Mouse (Mus musculus) liver, embryonic 16.5 days (tissue): ENCODE measurements at regions not wholly inside any gene's neighbourhood (a gene's known extent, or its start where the extent isn't known, plus 50 kb on each side); places are given as distances from the start of the nearest gene placed in this dataset.
"Not testable (repeated sequence)": the region's sequence is repeated elsewhere in the genome, so short reads cannot be mapped to it uniquely, and the experiment has no call there.

ENCODE experiments used
- ATAC-seq: fragments of 200-750 bp; cut with Nextera tagmentation; 2 replicates; pipeline ENCODE4 v1.8.0; 2017; ENCODE audit warnings: low read depth, mild to moderate bottlenecking, moderate number of reproducible peaks, moderate library complexity
- H3K27ac ChIP-seq: fragments of 300-500 bp; sonication (generic); 2 replicates; pipeline ENCODE4 v1.5.1; 2014; ENCODE audit warnings: mild to moderate bottlenecking, low read length
- H3K27me3 ChIP-seq: fragments of 300-500 bp; sonication (generic); 2 replicates; pipeline ENCODE4 v1.6.1; 2014; ENCODE audit warnings: low read depth, low read length, mixed read lengths; ENCODE audit not compliant: control insufficient read depth, insufficient read depth
- H3K36me3 ChIP-seq: fragments of 300-500 bp; sonication (generic); 2 replicates; pipeline ENCODE4 v1.6.1; 2014; ENCODE audit warnings: mild to moderate bottlenecking; ENCODE audit not compliant: control insufficient read depth, insufficient read depth
- H3K4me1 ChIP-seq: fragments of 300-500 bp; sonication (generic); 2 replicates; pipeline ENCODE4 v1.6.1; 2014; ENCODE audit warnings: low read depth, low read length, mixed read lengths; ENCODE audit not compliant: control insufficient read depth
- H3K4me2 ChIP-seq: fragments of 300-500 bp; sonication (generic); 2 replicates; pipeline ENCODE4 v1.6.1; 2014; ENCODE audit warnings: low read depth, low read length, mixed read lengths
- H3K4me3 ChIP-seq: fragments of 300-500 bp; sonication (generic); 2 replicates; pipeline ENCODE4 v1.5.1; 2014; ENCODE audit warnings: low read depth, mild to moderate bottlenecking, low read length
- H3K9ac ChIP-seq: fragments of 300-500 bp; sonication (generic); 2 replicates; pipeline ENCODE4 v1.6.1; 2014; ENCODE audit warnings: low read depth, low read length
- H3K9me3 ChIP-seq: fragments of 300-500 bp; sonication (generic); replicated peaks from 2 replicates; pipeline ENCODE4 v1.6.1; 2016; ENCODE audit warnings: low read length; ENCODE audit not compliant: control insufficient read depth
- WGBS: fragments of 180-500 bp; shearing (Covaris S2); extraction: QIAGEN DNeasy Blood & Tissue Kit; methylation state at CpG from one replicate; pipeline ENCODE4 v1.1.7; 2014; ENCODE audit not compliant: insufficient replicate concordance; 5-methylcytosine and 5-hydroxymethylcytosine counted together

GRCm38 (mm10) chr5:129380861-129381260, 120.2 kb upstream of the Sfswap start:
- 77% methylated on average over 7 of the region's 7 CpGs for WGBS
- H3K4me1 ChIP-seq, result no peaks in the 10 kb centered on the region

GRCm38 (mm10) chr5:129384976-129385375, 116.0 kb upstream of the Sfswap start:
- Histone ChIP-seq H3K36me3 (no peaks in the 10 kb centered on the region), H3K4me1 (no peaks in the 10 kb centered on the region), H3K27ac (no peak overlapping the region), H3K4me2 (no peak overlapping the region), H3K9ac (no peak overlapping the region), H3K9me3 (no peaks in the 10 kb centered on the region), H3K4me3 (no peak overlapping the region), H3K27me3 (no peaks in the 10 kb centered on the region)
- 70% methylated on average over 8 of the region's 8 CpGs for WGBS
- ATAC-seq, result no peak

More at GRCm38 (mm10) chr5:129380861-129381260, 120.2 kb upstream of the Sfswap start:
- no peak overlapping the region for H3K9ac ChIP-seq
- no peak overlapping the region for H3K27ac ChIP-seq
- no peak overlapping the region for H3K4me2 ChIP-seq
- no peaks in the 10 kb centered on the region for H3K36me3 ChIP-seq
- H3K27me3 ChIP-seq, result no peaks in the 10 kb centered on the region
- no peak overlapping the region for H3K4me3 ChIP-seq
- no peak for ATAC-seq
- no peaks in the 10 kb centered on the region for H3K9me3 ChIP-seq

GRCm38 (mm10) chr5:129385965-129386643, 114.9 kb upstream of the Sfswap start:
- H3K9ac ChIP-seq, H3K36me3 ChIP-seq, H3K27me3 ChIP-seq, H3K4me1 ChIP-seq, H3K4me3 ChIP-seq, H3K9me3 ChIP-seq, H3K4me2 ChIP-seq, H3K27ac ChIP-seq: not testable (repeated sequence)
- peak; percentile 53; the same call in 1 of the 2 replicates for ATAC-seq
- WGBS, result 52% methylated on average over 2 of the region's 7 CpGs

GRCm38 (mm10) chr5:129386671-129387070, 114.3 kb upstream of the Sfswap start:
- WGBS, result no CpG with 5 or more reads among the region's 8 CpGs
- not testable (repeated sequence) for H3K27ac ChIP-seq, H3K4me1 ChIP-seq, H3K9me3 ChIP-seq, H3K9ac ChIP-seq, H3K36me3 ChIP-seq, H3K4me3 ChIP-seq, H3K4me2 ChIP-seq, H3K27me3 ChIP-seq
- peak; percentile 71; the same call in 1 of the 2 replicates for ATAC-seq

GRCm38 (mm10) chr5:129387301-129387700, 113.7 kb upstream of the Sfswap start:
- H3K27me3 ChIP-seq, result no peaks in the 10 kb centered on the region
- no peak overlapping the region for H3K9ac ChIP-seq
- 32% methylated on average over 3 of the region's 3 CpGs for WGBS
- no peak overlapping the region for H3K4me3 ChIP-seq
- no peaks in the 10 kb centered on the region for H3K9me3 ChIP-seq
- ATAC-seq, result no peak
- no peaks in the 10 kb centered on the region for H3K36me3 ChIP-seq
- no peak overlapping the region for H3K27ac ChIP-seq
- H3K4me2 ChIP-seq, result no peak overlapping the region
- no peaks in the 10 kb centered on the region for H3K4me1 ChIP-seq

GRCm38 (mm10) chr5:129390921-129391371, 110.1 kb upstream of the Sfswap start:
- no peak overlapping the region for H3K4me2 ChIP-seq
- H3K9me3 ChIP-seq, result no peaks in the 10 kb centered on the region
- no peak overlapping the region for H3K4me3 ChIP-seq
- H3K9ac ChIP-seq, result no peak overlapping the region
- no peaks in the 10 kb centered on the region for H3K36me3 ChIP-seq
- no peaks in the 10 kb centered on the region for H3K4me1 ChIP-seq
- no peak overlapping the region for H3K27ac ChIP-seq
- WGBS, result 59% methylated on average over 4 of the region's 4 CpGs
- no peaks in the 10 kb centered on the region for H3K27me3 ChIP-seq
- ATAC-seq, result no peak

- no peak for ATAC-seq
- Histone ChIP-seq H3K9me3 (no peaks in the 10 kb centered on the region), H3K36me3 (no peaks in the 10 kb centered on the region), H3K4me2 (no peak overlapping the region), H3K4me3 (no peak overlapping the region), H3K27me3 (no peaks in the 10 kb centered on the region), H3K4me1 (no peaks in the 10 kb centered on the region), H3K27ac (no peak overlapping the region), H3K9ac (no peak overlapping the region)
- 20% methylated on average over 2 of the region's 2 CpGs for WGBS
These were observed 107.9 kb upstream of the Sfswap start for GRCm38 (mm10) chr5:129393150-129393549.

- Histone ChIP-seq H3K9ac (no peak overlapping the region), H3K27me3 (no peaks in the 10 kb centered on the region), H3K27ac (no peak overlapping the region), H3K9me3 (no peaks in the 10 kb centered on the region), H3K36me3 (no peaks in the 10 kb centered on the region), H3K4me2 (no peak overlapping the region), H3K4me3 (no peak overlapping the region), H3K4me1 (no peaks in the 10 kb centered on the region)
- WGBS, result 36% methylated on average over 9 of the region's 9 CpGs
- ATAC-seq, result no peak
These were observed 107.3 kb upstream of the Sfswap start for GRCm38 (mm10) chr5:129393606-129394255.

- Histone ChIP-seq H3K4me3 (no peak overlapping the region), H3K9ac (no peak overlapping the region), H3K27me3 (no peaks in the 10 kb centered on the region), H3K36me3 (no peaks in the 10 kb centered on the region), H3K9me3 (no peaks in the 10 kb centered on the region), H3K4me1 (no peaks in the 10 kb centered on the region), H3K27ac (no peak overlapping the region), H3K4me2 (no peak overlapping the region)
- 41% methylated on average over 4 of the region's 4 CpGs for whole genome bisulfite sequencing
- no peak for ATAC-seq
These were observed 106.6 kb upstream of the Sfswap start for GRCm38 (mm10) chr5:129394416-129394815.
